Mouse (Mus musculus) heart, embryonic 13.5 days (tissue): Measurements from ENCODE around the gene Dph7. TPM values are rescaled to one million over a fixed set of nuclear protein-coding genes. Genes with fewer than 3 reads are reported as not detected.
"Not testable (repeated sequence)": the region's sequence is repeated elsewhere in the genome, so short reads cannot be mapped to it uniquely, and the experiment has no call there.

Experiments
- ATAC-seq: fragments of 200-750 bp; cut with Nextera tagmentation; 2 replicates; pipeline ENCODE4 v1.8.0; 2017; ENCODE audit warnings: moderate TSS enrichment; ENCODE audit not compliant: insufficient number of reproducible peaks, low FRiP score, low TSS enrichment; ENCODE audit errors: extremely low read depth
- H3K27ac ChIP-seq: fragments of 300-500 bp; sonication (generic); replicated peaks from 2 replicates; pipeline ENCODE4 v1.5.1; 2015; ENCODE audit warnings: moderate library complexity, mild to moderate bottlenecking, inconsistent platforms
- H3K27me3 ChIP-seq: fragments of 300-500 bp; sonication (generic); replicated peaks from 2 replicates; pipeline ENCODE4 v1.6.1; 2015; ENCODE audit warnings: mild to moderate bottlenecking, inconsistent platforms
- H3K36me3 ChIP-seq: fragments of 300-500 bp; sonication (generic); 2 replicates; pipeline ENCODE4 v1.6.1; 2015; ENCODE audit warnings: mild to moderate bottlenecking, inconsistent platforms
- H3K4me1 ChIP-seq: fragments of 300-500 bp; sonication (generic); 2 replicates; pipeline ENCODE4 v1.6.1; 2015; ENCODE audit warnings: inconsistent platforms
- H3K4me2 ChIP-seq: fragments of 300-500 bp; sonication (generic); 2 replicates; pipeline ENCODE4 v1.6.1; 2015; ENCODE audit warnings: inconsistent platforms, mild to moderate bottlenecking, moderate library complexity
- H3K4me3 ChIP-seq: fragments of 300-500 bp; sonication (generic); 2 replicates; pipeline ENCODE4 v1.5.1; 2015; ENCODE audit warnings: moderate library complexity, mild to moderate bottlenecking, inconsistent platforms
- H3K9ac ChIP-seq: fragments of 300-500 bp; sonication (generic); 2 replicates; pipeline ENCODE4 v1.6.1; 2015; ENCODE audit warnings: inconsistent platforms, mild to moderate bottlenecking, moderate library complexity
- H3K9me3 ChIP-seq: fragments of 300-500 bp; sonication (generic); 2 replicates; pipeline ENCODE4 v1.6.1; 2016; ENCODE audit warnings: inconsistent platforms
- WGBS: fragments of 180-500 bp; shearing (Covaris S2); methylation state at CpG from one replicate; pipeline ENCODE4 v1.1.7; 2015; ENCODE audit warnings: mixed read lengths; 5-methylcytosine and 5-hydroxymethylcytosine counted together
- polyA plus RNA-seq: library from polyadenylated mRNA; unstranded; fragments of >200 nt; fragmentation: Nextera tagmentation; extraction: Ambion mirVana; gene quantifications from 2 replicates; pipeline ENCODE4 v1.2.1, GENCODE M21; 2015

Gene Dph7
- polyA plus RNA-seq, 1 experiment from 2014 or later = 20.0 TPM

GRCm38 (mm10) chr2:24974452-24974851 lies 12.3 kb downstream of the Dph7 start:
- ATAC-seq, H3K9me3 ChIP-seq, H3K27me3 ChIP-seq: not testable (repeated sequence)
- Histone ChIP-seq H3K4me3 (peak overlapping the region; percentile 84), H3K27ac (peak overlapping the region; percentile 87), H3K36me3 (peaks cover 39% of the 10 kb centered on the region), H3K9ac (peak overlapping the region; percentile 85), H3K4me2 (peak overlapping the region; percentile 100), H3K4me1 (peaks cover 22% of the 10 kb centered on the region)
- under 1% methylated on average over 17 of the region's 17 CpGs for WGBS

- Histone ChIP-seq H3K27ac (peak within 1 kb of the TSS; percentile 95), H3K36me3 (peaks cover 33% of the 10 kb centered on the region), H3K9ac (peak within 1 kb of the TSS; percentile 87), H3K4me3 (peak within 1 kb of the TSS; percentile 84), H3K4me1 (peaks cover 22% of the 10 kb centered on the region), H3K27me3 (no peaks in the 10 kb centered on the region), H3K4me2 (peak within 1 kb of the TSS; percentile 100), H3K9me3 (no peaks in the 10 kb centered on the region)
- under 1% methylated on average over 64 of the region's 64 CpGs for WGBS
- ATAC-seq = peak; percentile 99
These were observed 12.9 kb downstream of the Dph7 start, which contains the start of gene Mrpl41 for GRCm38 (mm10) chr2:24974906-24975703. Mrpl41 (minus strand) TSS chr2:24975098.

- Histone ChIP-seq H3K4me1 (peaks cover 22% of the 10 kb centered on the region), H3K27ac (peak within 1 kb of the TSS; percentile 95), H3K36me3 (peaks cover 26% of the 10 kb centered on the region), H3K9ac (peak within 1 kb of the TSS; percentile 87), H3K9me3 (no peaks in the 10 kb centered on the region), H3K4me3 (peak within 1 kb of the TSS; percentile 84), H3K4me2 (peak within 1 kb of the TSS; percentile 100), H3K27me3 (no peaks in the 10 kb centered on the region)
- peak; percentile 61 for ATAC-seq
- WGBS = under 1% methylated on average over 16 of the region's 16 CpGs
These were observed 13.6 kb downstream of the Dph7 start, which contains the start of gene Pnpla7 for GRCm38 (mm10) chr2:24975704-24976297. Pnpla7 (plus strand) TSS chr2:24976033.

- H3K9ac ChIP-seq = no peak overlapping the region
- peak overlapping the region; percentile 100 for H3K4me2 ChIP-seq
- WGBS = 87% methylated on average over 5 of the region's 5 CpGs
- peak overlapping the region; percentile 84 for H3K4me3 ChIP-seq
- peaks cover 16% of the 10 kb centered on the region for H3K36me3 ChIP-seq
- no peaks in the 10 kb centered on the region for H3K27me3 ChIP-seq
- ATAC-seq = no peak
- H3K27ac ChIP-seq = no peak overlapping the region
- peaks cover 22% of the 10 kb centered on the region for H3K4me1 ChIP-seq
- no peaks in the 10 kb centered on the region for H3K9me3 ChIP-seq
These were observed 14.8 kb downstream of the Dph7 start for GRCm38 (mm10) chr2:24976960-24977359.

- no peak for ATAC-seq
- WGBS = 44% methylated on average over 2 of the region's 2 CpGs
- Histone ChIP-seq H3K9ac (no peak overlapping the region), H3K4me3 (no peak overlapping the region), H3K27me3 (no peaks in the 10 kb centered on the region), H3K27ac (no peak overlapping the region), H3K9me3 (no peaks in the 10 kb centered on the region), H3K4me1 (no peaks in the 10 kb centered on the region), H3K36me3 (peaks cover 55% of the 10 kb centered on the region), H3K4me2 (no peak overlapping the region)
These were observed 25.6 kb downstream of the Dph7 start for GRCm38 (mm10) chr2:24987762-24988161.

GRCm38 (mm10) chr2:24995332-24995731 lies 33.1 kb downstream of the Dph7 start:
- Histone ChIP-seq H3K4me3 (no peak overlapping the region), H3K9ac (no peak overlapping the region), H3K36me3 (0 out of 2 replicates have a peak, but pooled peaks cover 8% of the 10 kb centered on the region), H3K4me1 (no peaks in the 10 kb centered on the region), H3K27me3 (no peaks in the 10 kb centered on the region), H3K27ac (no peak overlapping the region), H3K9me3 (no peaks in the 10 kb centered on the region), H3K4me2 (no peak overlapping the region)
- WGBS = 87% methylated on average over 6 of the region's 6 CpGs
- no peak for ATAC-seq

GRCm38 (mm10) chr2:24996471-24996870 lies 34.3 kb downstream of the Dph7 start:
- Histone ChIP-seq H3K27me3 (no peaks in the 10 kb centered on the region), H3K4me1 (no peaks in the 10 kb centered on the region), H3K4me2 (no peak overlapping the region), H3K36me3 (0 out of 2 replicates have a peak, but pooled peaks cover 5% of the 10 kb centered on the region), H3K27ac (no peak overlapping the region), H3K9ac (no peak overlapping the region), H3K9me3 (no peaks in the 10 kb centered on the region), H3K4me3 (no peak overlapping the region)
- ATAC-seq = no peak
- 87% methylated on average over 2 of the region's 2 CpGs for WGBS

- Histone ChIP-seq H3K4me3 (no peak overlapping the region), H3K9ac (no peak overlapping the region), H3K27ac (no peak overlapping the region), H3K9me3 (no peaks in the 10 kb centered on the region), H3K4me1 (no peaks in the 10 kb centered on the region), H3K27me3 (no peaks in the 10 kb centered on the region), H3K36me3 (peaks cover 12% of the 10 kb centered on the region; the same call in 1 of the 2 replicates), H3K4me2 (no peak overlapping the region)
- WGBS = 63% methylated on average over 3 of the region's 3 CpGs
- ATAC-seq = no peak
These were observed 38.5 kb downstream of the Dph7 start for GRCm38 (mm10) chr2:25000544-25001235.

- no peaks in the 10 kb centered on the region for H3K9me3 ChIP-seq
- no peaks in the 10 kb centered on the region for H3K4me1 ChIP-seq
- no peaks in the 10 kb centered on the region for H3K27me3 ChIP-seq
- no peak overlapping the region for H3K27ac ChIP-seq
- no peak for ATAC-seq
- no peak overlapping the region for H3K9ac ChIP-seq
- H3K4me3 ChIP-seq = no peak overlapping the region
- H3K36me3 ChIP-seq = peaks cover 9% of the 10 kb centered on the region; the same call in 1 of the 2 replicates
- no peak overlapping the region for H3K4me2 ChIP-seq
- WGBS = 76% methylated on average over 9 of the region's 9 CpGs
These were observed 42.0 kb downstream of the Dph7 start for GRCm38 (mm10) chr2:25003946-25004786.

GRCm38 (mm10) chr2:25006767-25007166 lies 44.6 kb downstream of the Dph7 start:
- 83% methylated on average over 1 of the region's 1 CpGs for WGBS
- no peak overlapping the region for H3K9ac ChIP-seq
- H3K4me2 ChIP-seq = no peak overlapping the region
- H3K4me1 ChIP-seq = no peaks in the 10 kb centered on the region
- H3K4me3 ChIP-seq = no peak overlapping the region
- H3K36me3 ChIP-seq = peaks cover 9% of the 10 kb centered on the region; the same call in 1 of the 2 replicates
- H3K9me3 ChIP-seq = no peaks in the 10 kb centered on the region
- ATAC-seq = no peak
- no peaks in the 10 kb centered on the region for H3K27me3 ChIP-seq
- H3K27ac ChIP-seq = no peak overlapping the region
